Mouse (Mus musculus): Measurements from ENCODE around the gene Tuba1a. TPM values are rescaled to one million over a fixed set of nuclear protein-coding genes. Genes with fewer than 3 reads are reported as not detected.

The Tuba1a gene
- total RNA-seq (2023), result 100 to 1,000 TPM; 100 to 111 TPM

GRCm38 (mm10) chr15:98953401-98954356 is at the start of gene Tuba1a, which contains the start of gene Gm49450:
Gene Tuba1a (minus strand): TSS chr15:98953703.
Gene Gm49450 (minus strand): TSS chr15:98953551.

GRCm38 (mm10) chr15:98934217-98934839 is 19.2 kb downstream of the Tuba1a start, which contains the start of gene Tuba1b:
Gene Tuba1b (minus strand): TSS chr15:98934565.

GRCm38 (mm10) chr15:98917538-98918498 is 35.7 kb downstream of the Tuba1a start, which contains the start of gene Lmbr1l:
Gene Lmbr1l (minus strand): TSS chr15:98918231.

Other genes with a start within 250 kb of the Tuba1a start
- gene Ccdc65, start 245.5 kb downstream of the Tuba1a start, total RNA-seq (2023), result not detected
- gene Fkbp11, start 225.5 kb downstream of the Tuba1a start, total RNA-seq (2023), result 1 to 10 TPM; 2.9 to 5.6 TPM
- gene Arf3, start 190.5 kb downstream of the Tuba1a start, total RNA-seq (2023), result 10 to 100 TPM; 74.4 to 80.4 TPM
- under 1 TPM in 1 of 2 experiments, not detected in 1; 0.31 TPM for gene Wnt10b, start 175.6 kb downstream of the Tuba1a start, total RNA-seq (2023)
- not detected for gene Wnt1, start 163.8 kb downstream of the Tuba1a start, total RNA-seq (2023)
- not detected for gene Ddn, start 144.2 kb downstream of the Tuba1a start, total RNA-seq (2023)
- gene Prkag1, start 122.2 kb downstream of the Tuba1a start, total RNA-seq (2023), result 100 to 1,000 TPM; 114 to 118 TPM
- gene Kmt2d, start 82.5 kb downstream of the Tuba1a start, total RNA-seq (2023), result 100 to 1,000 TPM; 126 to 127 TPM
- gene Rhebl1, start 59.2 kb downstream of the Tuba1a start, total RNA-seq (2023), result 1 to 10 TPM; 2.6 to 4.1 TPM
- not detected for gene Dhh, start 55.2 kb downstream of the Tuba1a start, total RNA-seq (2023)
- 10 to 100 TPM; 89.1 to 93.1 TPM for gene Lmbr1l, start 35.5 kb downstream of the Tuba1a start, total RNA-seq (2023)
- gene Tuba1b, start 19.1 kb downstream of the Tuba1a start, total RNA-seq (2023), result 100 to 1,000 TPM; 328 to 352 TPM
- gene Gm49450, start 152 bp downstream of the Tuba1a start, total RNA-seq (2023), result not detected
- 100 to 1,000 TPM; 267 to 280 TPM for gene Tuba1c, start 76.2 kb upstream of the Tuba1a start, total RNA-seq (2023)
- gene Prph, start 101.5 kb upstream of the Tuba1a start, total RNA-seq (2023), result not detected
- gene Troap, start 120.9 kb upstream of the Tuba1a start, total RNA-seq (2023), result 10 to 100 TPM; 30.9 to 35.2 TPM
- gene C1ql4, start 134.1 kb upstream of the Tuba1a start, total RNA-seq (2023), result not detected
- gene Dnajc22, start 139.5 kb upstream of the Tuba1a start, total RNA-seq (2023), result 1 to 10 TPM; 1.6 to 2.3 TPM
- under 1 TPM in 1 of 2 experiments, not detected in 1; 0.18 TPM for gene Spats2, start 172.2 kb upstream of the Tuba1a start, total RNA-seq (2023)